Mouse (Mus musculus) 3134 (cell line): Measurements from ENCODE around the gene Tmtc1.
A peak's percentile ranks its signal among the peaks of the same experiment; 100 is the strongest.

ENCODE experiments used
- DNase-seq: peaks from one replicate; pipeline ENCODE4 v3.0.0-alpha.2; 2011; ENCODE audit warnings: low spot score; ENCODE audit not compliant: insufficient read length; ENCODE audit errors: extremely low read depth

The Tmtc1 gene

DNA sequence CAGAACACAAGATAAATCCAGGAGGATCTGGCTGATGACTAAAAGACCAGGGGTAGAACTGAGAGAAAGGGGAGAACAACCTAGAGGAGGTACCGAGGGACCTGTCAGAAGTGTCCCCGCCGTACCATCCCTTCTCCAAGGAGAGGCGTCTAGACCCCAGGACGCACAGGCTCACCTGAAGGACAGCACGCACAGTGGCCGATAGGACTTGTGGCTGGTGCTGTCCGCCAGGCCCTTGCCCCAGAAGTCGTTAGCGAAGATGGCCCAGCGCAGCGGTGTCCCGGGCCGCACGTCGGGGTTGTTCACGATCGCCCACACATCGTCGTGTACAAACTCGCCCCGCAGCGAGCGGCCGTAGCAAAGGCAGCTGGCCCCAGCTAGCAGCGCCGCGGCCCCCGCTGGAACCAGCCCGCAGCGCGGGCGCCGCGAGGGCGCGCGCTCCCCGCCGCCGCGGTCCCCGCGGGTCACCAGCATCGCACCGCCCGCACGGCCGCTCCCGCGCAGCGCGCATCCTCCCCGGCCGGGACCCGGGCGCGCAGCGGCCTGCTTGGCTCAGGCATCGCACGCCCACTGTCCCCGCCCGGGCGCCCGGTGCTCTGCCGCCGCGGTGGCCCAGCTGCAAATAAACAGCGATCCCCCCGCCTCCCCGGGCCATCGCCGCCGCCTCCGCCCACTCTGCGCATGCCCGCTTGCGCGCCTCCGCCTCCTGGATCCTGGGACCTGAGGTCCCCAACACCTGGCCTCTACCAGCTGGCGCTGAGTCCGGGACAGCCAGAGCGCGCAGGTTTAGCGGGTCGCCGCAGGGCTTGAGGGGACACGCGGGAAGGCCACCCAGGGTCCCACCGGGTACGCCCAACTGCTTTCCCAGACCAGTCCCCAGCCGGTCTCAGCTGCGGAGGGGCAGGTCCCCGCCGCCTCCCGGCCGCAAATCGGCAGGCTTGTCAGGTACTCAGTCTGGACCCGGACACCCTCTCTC lies at the start of gene Tmtc1:
TSS of gene Tmtc1 (minus strand) at position 664 of the 976 bp plus-strand sequence.
- peak; percentile 26 for DNase-seq

DNA sequence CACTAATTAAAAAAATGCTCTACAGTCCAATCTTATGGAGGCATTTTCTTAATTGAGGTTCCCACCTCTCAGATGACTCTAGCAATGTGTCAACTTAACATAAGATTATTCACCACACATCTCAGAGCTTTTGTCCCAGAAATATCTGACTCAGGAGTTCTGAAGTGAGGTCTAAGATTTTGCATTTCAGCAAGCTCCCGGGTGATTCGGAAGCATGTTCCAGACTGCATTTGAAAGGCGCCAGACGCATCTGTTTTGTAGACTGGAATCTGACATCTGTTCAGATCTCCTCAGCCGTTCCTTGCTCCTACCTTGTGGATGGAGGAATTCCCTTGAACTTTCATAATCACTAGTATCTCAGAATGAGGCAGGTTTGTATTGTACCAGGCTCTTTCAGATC lies 47.7 kb upstream of the Tmtc1 start:
- DNase-seq = no peak

DNA sequence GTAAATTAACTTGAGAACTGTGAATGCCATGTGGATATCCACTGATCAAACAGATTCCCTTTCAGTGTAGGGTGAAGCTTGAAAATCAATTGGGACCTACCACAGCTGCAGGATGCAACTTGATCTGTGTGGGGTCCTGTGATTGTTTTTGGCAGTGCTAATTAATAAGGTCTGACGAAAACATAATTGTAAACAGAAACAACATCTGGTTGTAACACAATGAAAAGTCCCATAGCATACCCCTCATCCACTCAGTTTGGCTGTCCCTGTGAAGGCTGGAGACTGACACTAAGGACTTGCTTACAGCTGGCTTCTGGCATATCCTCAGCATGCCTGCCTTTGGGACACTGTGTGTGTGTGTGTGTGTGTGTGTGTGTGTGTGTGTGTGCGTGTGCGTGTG lies 42.6 kb upstream of the Tmtc1 start:
- DNase-seq = no peak

DNA sequence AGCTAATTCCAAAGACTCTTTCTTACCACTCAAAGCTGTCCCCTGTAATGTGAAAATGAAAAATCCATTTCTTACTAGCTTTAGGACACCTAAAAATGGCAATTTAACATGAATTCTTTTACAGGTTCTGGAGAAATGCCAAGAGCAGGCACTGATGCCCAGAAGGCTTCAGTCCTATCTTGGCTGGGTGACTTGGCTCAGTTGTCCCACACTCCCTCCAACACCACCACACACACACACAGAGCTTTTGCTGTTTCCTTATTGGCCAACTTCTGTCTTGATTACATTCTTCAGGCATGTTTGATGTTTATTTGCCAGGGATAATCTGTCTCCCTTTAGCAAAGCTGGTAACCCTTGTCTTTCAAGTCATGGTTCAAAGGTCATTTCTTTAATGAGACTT lies 37.7 kb upstream of the Tmtc1 start:
- no peak for DNase-seq

DNA sequence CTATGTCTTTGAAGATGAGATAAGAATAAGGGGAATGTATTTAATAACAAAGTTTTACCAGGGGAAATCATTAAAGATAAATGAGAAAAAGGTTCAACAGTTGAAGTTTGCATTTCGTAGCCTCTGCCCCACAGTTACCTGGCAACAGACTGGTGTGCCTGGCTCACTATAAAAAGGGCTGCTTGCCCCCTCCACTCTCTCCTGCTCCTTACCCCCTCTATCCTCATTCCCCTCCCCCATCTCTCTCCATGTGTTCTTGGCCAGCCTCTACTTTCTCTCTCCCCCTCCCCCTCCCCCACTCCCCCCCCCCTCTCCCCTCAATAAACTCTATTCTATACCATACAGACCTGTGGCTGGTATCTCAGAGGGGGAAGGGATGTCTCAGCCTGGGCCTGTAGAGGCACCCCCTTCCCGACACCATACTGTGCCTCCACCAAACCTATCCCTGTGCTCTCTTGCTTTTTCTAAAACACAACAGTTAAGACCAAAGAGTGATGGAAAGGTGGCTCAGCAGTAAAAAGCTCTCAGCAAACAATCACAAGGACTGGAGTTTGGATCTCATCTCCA lies 35.6 kb upstream of the Tmtc1 start:
- no peak for DNase-seq

DNA sequence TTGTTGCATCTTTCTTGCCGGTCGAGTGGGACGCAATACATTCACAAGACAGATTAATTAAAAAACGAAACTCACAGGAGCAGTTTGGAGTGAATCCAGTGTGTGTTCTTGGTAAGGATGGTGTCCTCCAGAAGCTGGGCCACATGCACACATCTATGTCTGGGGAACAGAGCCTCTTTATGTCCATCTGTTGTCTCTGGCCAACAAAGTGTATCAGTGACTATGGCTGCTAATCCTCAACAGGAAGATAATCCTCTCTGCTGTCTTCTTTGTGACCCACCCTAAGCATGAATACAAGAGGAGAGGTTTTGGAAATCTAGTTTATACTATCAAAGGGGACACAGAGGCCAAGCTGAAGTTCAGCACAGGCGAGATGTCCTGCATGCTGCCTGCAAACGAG lies 34.2 kb upstream of the Tmtc1 start:
- DNase-seq = no peak

DNA sequence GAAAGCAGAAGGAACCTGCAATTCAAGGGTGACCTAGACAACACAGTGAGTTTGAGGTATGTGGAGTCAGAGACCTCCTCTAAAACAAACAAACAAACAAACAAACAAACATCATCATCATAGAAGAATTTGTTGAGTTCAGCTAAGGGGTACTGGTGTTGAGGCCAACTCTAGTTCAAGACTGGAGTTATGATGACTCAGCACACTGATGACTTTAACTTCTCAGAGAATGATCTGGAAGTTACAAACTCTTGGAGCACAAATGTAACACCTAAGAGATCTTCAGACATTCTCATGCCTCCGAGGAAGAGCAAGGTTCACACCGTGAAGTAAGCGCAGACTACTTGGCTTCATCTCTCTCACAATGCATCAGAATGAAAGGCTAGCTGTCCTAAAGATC lies 28.1 kb upstream of the Tmtc1 start:
- no peak for DNase-seq

DNA sequence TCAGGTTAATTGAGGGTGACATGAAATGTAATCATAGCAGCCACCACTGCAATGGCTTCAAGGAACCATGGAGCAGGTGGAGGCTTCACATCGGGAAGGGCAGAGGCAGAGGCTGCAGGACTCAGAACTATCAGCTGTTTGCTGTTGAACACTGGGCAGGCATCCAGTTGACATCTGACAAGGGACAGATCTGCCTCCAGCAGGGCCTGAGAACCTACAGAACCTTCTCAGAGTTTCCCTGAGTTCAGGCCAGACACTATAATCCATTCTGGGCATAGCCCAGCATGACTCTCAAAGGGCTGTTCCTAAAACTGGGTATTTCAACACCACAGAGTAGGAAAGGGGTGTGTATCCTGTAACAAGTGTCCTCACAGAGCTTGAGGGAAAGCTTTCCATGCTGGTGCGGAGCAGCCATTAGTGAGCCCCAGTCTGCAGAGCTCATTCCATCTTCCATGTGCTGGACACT lies 23.8 kb upstream of the Tmtc1 start:
- no peak for DNase-seq

DNA sequence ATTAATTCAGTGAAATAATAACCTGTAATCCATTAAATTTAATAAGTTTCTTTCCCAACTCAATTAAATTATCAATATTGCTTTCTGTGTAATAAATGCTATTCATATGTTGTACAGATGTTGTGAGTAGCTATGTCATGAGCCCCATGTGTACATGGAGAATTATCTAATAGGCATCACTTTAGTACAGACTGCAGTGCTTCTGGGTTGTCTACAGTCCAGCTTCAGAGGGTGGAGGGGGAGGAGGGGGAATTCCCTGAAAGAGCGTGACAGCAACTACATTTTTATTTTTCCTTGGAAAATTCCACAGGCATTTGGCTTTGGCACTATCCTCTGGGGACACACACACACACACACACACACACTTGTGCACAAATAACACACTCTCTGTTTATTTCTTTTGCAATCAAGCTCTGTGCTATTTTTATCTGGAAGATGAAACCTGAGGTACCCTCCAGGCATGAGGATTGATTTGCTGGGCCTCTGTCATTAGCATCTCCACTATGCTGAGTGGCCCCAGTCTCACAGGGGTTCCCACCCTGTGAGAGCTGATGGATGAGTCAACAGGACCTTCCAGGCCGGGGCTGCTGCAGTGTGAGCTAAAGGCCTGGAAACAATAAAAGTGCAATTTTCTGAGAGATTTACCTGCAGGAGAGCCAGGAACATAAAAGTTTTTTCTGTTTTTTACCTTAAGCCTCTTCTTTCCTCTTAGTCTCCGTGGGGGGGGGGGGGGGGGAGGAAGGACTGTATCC lies 23.2 kb upstream of the Tmtc1 start:
- no peak for DNase-seq

DNA sequence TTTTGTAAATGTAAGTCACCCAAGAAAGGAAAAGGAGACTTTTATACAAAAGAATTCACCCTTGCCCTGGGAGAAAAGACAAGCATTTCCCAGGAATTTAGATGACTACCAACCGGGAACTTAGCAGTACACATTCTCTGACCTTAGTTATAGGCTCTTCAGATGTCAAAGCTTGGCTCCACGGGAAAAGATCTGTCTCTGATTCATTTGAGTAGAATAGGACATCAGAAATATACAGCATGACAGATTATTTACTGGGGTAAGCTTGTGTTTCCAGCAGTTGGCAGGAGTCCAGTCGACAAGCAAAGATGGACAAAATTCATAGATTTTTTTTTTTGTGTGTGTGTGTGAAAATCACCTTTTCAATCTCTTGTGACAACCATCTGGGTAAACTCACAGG lies 15.4 kb upstream of the Tmtc1 start:
- DNase-seq = no peak

DNA sequence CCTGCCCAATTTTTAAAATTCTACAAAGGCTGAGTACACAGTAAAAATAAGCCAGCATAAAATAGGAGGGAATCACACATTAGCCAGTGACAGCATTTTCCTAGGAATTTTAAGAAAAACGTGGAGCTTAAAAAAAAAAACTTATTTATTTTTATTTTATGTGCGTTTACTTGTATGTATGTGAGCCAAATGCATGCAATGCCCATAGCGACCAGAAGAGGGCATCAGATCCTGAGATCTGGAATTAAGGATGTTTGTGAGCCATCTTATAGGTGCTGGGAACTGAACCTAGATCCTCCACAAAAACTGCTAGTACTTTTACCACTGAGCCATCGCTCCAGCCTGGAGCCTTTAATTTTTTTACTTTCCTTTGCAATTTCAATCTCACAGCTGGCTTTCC lies 11.3 kb upstream of the Tmtc1 start:
- DNase-seq = no peak

DNA sequence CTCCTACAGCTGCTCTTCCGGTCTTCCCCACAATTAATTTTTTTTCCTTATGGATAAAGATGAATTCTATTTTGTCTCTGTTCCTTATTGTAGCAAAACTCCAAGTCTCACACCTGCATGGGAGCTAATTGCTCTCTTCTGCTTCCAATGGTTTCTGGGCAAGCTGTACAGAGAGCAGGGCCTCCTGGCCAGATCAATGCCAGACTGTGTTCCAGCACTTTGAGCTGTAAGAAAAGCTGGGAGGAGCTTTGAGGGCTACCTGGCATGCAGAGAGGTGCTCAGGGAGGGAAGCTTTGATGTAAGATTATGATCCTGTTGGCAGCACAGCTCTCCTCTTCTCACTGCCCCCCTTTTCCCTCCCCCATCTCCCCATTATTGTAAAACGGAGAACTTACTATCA lies 10.6 kb upstream of the Tmtc1 start:
- DNase-seq = no peak

DNA sequence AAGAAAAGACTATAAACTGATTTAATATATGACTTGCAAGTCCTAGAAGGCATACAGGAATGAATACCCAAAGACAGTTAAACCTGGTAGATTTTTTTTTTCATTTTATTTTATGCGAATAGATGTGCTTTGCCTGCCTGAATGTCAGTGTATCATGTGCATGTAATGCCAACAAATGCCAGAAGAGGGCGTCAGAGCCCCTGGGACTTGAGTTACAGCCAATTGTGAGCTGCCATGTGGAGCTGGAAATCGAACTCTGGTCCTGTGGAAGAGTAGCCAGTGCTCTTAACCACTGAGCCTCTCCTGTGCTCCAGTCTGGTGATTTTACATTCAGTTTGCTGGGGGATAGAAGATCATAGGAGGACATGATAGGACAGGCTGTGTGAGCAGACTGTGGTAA lies 4.0 kb upstream of the Tmtc1 start:
- DNase-seq = no peak

DNA sequence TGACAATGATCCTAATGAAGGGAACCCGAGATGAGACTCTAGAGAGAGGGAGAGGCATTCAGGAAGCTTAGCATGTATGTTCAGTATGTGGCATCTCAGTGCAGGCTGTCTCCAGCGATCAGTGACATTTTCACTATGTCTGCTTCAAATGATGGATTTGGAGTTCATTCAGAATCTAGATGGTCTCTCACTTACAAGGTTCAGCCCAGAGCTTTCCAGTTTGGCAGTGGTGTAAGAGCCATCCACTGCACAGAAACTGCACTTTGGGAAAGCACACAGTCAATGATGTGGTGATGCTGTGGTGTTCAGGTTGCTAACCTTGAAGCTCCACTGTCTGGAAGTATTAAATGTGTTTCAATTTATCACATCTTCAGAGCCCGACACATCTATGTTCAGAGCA lies 1.9 kb upstream of the Tmtc1 start:
- no peak for DNase-seq

DNA sequence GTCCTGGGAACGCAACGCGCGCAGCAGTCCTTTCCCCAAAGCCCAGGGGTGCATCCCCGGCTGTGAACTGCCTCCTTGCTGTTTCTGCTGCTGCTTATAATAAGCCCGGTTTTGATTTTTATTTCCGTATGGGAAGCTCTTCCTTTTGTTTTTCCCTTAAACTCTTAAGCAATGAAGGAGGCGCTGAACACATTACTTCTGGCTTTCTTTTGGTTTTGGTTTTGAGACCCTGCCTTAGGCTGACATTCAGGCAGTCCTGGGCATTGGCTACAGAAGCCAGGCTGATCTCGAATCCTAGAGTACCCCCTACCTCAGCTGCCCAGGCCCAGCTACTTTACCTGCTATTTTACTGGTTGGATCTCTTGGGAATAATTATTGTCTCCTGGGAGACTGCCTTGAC lies 607 bp upstream of the Tmtc1 start:
- no peak for DNase-seq

DNA sequence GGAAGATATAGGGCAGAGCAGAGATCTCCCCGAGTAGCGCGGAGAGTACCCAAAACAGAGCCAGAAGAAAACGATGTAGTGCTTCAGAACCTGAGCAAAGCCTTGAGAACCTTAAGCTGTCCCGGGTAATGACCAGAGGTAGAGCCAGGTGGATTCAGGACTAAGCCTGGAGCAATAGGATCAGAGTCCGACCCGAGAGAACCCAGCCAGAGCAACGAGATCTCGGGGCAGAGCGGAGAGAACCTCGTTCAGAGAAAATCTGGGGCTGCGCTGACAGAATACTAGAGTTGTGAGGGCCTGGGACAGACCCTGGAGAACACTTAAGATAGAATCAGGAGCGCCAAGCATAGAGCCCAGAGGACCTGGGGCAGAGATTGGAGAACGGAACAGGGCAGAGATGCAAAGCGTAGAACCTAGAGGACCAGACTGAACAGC lies 881 bp downstream of the Tmtc1 start:
- DNase-seq = no peak

DNA sequence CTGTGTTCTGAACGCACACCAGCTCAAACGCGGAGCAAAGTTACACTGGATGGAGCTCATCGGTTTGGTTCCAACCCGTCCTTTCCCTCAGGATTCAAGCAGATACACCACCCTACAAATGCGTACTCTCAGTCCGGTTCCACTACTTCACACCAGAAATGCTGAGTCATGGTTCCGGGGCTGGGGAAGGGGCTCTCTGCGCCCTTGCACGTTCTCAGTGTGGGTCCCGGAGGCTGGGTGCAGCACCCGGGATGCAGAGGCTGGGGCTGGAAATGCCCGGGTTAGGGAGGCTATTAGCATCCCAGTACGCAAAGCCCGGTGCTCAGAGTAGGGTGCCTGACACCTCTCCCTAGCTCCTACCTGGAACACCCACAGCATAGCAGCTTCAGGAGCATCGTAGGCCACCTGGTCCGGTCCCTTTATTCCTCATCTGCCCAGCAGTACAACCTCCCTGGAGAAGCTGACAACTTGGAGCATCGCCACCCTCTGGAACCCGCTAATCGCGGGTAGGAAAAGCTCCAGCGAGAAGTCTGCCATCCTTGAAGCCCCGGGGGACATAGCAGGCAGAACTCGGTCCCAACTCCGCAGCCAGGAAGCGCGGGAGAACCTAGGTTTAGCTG lies 1.4 kb downstream of the Tmtc1 start:
- no peak for DNase-seq

DNA sequence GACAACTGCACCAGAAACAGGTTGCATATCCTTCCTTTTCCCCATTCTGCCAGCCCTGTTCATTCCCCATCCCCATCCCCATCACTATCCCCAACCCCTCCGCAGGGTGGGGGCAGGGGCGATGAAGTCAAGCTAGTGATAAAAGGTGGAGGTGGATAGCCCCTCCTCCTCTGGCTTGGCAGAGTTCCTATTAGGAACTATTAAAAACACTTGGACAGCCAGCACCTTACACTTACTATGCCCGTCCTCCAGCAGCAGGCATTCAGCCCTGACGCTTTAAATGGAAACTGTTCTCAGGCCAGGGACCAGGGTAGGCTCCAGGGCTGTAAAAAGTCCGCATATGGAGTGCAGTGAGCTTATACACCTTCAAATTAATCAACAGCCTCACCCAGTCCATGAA lies 2.3 kb downstream of the Tmtc1 start:
- no peak for DNase-seq

DNA sequence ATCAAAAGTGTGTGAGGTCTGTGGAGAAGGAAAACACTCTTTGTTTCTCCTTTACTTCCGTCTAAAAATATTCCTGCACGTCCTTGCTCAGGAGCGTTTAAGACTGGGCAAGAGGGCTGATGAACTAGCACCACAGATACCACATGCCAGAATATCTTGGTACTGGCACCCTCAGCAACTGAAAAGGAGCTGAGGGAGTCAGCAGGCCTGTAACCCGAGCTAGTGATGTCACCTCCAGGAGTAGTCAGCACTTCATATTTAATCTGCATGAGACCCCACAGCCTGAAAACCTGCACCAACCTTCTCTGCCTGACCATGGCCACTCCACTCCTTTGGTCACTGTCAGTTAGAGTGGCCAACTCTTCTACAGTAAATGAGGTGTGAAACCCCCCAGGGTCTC lies 5.1 kb downstream of the Tmtc1 start:
- no peak for DNase-seq

DNA sequence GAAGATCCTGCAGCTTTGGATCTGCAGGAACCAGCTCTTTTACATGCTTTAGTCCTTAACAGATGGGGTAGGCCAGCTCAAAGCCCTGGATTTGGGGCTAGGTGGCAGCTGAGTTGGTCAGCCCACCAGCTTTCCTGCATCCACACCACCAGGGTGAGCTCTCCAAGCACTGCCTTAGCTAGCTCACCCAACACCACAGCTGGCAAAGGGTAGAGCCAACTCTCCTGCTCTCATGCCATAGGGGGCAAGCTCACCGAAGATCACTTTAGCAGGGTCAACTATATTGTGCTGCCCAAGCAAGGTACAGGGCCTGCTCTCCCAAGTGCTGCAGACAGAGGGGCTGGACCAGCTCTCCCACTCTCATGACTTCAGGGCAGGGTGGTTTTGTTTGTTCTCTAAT lies 6.6 kb downstream of the Tmtc1 start:
- DNase-seq = no peak

DNA sequence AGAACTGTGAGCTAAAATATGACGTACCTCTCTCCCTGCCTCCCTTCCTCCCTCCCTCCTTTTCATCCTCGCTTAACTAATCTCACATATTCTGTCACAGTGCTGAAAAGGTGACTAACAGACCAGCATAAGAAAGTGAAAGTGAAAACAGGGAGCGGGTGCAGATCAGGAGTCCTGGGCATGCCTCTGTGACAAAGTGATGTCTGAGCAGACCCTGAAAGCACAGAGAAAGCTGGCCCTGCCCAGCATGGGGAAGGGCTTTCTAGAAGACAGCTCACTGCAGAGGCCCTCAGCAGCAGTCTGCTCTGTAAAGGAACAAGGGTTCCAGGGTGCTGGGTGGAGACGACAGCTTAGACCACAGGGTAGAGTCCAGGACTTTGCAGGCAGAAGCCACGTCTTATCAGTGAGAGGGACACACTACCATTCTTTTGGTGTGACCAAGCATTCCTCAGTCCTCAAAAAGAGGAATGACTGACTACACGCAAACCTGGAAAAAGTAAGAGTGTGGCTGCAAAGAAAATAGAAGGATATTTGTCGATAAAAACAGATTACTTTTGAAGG lies 7.7 kb downstream of the Tmtc1 start:
- peak; percentile 59 for DNase-seq
